Mouse (Mus musculus) heart, adult 18-20 months (tissue): ENCODE results near the gene Dck. TPM values are rescaled to one million over a fixed set of nuclear protein-coding genes. Genes with fewer than 3 reads are reported as not detected.

Experiments used
- DNase-seq, 2 experiments: peaks; one replicate each; pipeline ENCODE4 v3.0.0; 2021 to 2022; ENCODE audit warnings: mixed read lengths in 1 of 2
- total RNA-seq, 2 experiments: library from RNA; stranded (reverse); gene quantifications; 2 replicates each; pipeline ENCODE4 v1.2.3; 2021

Dck gene
- total RNA-seq, 2 experiments from 2014 or later: 2.3 to 2.4 TPM

DNA sequence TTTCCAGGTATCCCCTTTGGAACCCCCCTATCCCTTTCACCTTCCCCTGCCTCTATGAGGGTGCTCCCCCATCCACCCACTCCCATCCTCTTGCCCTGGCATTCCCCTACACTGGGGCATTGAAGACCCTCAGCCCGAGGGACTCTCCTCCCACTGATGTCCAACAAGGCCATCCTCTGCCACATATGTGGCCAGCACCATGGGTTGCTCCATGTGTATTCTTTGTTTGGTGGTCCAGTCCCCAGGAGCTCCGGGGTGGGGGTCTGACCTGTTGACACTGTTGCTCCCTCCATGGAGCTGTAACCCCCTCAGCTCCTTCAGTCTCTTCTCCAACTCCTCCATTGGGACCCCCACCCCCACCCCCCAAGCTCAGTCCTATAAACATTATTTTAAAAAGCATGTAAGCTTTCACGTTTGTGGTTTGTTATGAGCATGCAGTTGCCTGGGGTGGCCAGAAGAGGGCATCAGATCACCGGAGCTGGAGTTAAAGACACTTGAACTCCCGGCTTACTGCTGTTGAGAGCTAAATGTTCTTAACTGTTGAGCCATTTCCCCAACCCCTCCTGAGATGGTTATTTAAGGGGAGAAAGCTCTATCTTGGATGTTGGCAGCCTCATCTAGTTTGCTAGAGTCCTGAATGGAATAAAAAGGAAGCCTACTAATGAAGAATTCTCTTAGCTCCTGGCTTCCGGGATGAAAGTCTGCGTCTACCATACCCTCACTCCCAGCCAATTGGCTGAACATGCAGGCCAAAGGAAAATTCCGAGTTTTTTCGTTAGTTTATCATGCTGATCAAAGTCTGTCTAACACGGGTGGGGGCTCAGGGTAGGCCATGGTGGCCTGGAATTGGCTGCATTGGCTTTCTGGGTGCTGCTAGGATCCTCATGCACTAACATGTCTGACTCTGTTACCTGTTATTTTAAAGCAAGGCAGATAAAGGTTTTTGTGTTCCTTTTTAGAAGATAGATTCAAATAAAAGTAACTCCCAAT is 26.8 kb downstream of the Dck start:
- peak; percentile 12 to 50 for DNase-seq

DNA sequence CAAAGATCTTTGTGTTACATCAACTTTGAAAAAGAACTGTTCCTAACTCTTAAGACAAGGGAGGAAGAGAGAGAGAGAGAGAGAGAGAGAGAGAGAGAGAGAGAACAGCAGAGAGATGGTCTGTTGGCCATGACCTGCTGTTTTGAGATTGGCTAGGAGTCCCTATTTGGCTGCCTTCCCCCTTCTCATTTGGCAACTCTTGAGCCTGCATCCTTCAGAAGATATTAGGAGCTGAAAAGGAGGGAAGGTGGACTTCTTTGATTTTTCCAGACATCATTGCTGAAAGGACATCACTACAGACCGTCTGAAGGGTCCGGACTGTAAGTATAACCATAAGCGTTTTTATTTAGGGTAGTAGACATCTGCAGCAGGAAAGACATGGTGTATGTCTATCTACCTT is 28.9 kb downstream of the Dck start:
- no peak for DNase-seq

DNA sequence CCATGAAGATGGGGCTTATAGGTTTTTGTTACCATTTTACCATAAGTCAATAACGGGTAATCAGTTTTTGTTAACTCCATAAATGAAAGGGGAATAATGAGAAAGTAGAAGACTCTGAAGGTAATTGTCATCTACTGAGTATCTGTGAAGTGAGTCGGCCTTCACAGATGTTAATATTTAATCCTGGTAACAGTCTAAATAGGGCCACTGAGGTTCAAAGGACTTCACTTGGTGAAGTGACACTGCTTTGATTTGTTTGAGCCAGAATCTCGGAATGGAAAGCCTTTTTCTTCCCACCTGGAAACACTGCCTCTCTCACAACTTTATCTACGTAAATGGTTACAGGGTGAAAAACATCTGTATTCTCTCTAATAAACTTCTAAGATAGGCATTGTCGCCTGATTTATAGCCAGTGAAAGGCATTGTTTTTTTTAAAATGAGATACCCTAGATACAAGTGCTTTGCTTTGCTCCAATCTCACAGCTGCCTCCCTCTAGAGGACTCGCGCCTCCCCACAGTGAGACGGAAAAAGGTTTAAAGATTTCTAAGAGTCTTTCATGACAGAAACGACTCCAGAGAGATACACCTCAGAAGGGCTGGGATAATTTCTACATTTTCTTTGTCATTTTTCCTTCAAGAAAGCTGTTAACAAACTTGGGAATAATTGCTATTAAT is 31.3 kb downstream of the Dck start:
- no peak for DNase-seq

DNA sequence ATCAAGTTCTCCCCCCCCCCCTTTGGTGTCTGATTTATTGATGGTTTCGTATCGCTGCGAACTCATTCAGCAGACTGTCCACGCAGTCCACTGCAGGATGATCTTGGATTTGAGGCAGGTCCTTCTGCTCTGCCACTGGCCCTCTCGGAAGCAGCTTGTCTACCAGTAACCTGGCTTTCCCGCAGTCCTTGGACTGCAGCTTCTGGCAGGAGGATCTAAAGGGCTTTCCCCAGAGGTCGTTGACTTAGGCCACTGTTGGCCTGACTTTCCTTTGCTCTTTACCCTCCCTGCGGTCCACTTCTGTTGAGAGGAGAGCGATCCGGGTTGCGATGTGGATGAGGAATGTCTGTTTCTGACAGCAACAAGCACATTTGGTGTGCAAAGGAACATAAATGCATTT is 31.8 kb downstream of the Dck start:
- DNase-seq: no peak

DNA sequence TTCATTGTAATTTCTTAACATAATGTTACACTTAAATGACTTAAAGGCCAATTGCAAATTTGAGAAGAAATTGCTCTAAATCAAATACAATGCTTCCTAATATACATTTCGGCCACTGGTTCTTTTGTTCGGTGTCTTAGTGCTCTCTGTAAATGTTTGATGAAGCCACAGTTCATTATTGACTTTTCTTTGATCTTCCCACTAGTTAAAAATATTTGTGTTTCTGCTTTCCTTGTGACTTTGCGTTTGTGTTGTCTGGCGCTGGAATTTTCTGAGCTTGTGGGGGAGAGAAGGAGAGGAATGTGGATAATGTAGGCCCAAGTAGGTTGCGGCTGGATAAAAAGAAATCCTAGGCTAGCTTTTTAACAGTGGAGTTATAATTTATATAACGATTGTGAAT is 32.3 kb downstream of the Dck start:
- no peak for DNase-seq

DNA sequence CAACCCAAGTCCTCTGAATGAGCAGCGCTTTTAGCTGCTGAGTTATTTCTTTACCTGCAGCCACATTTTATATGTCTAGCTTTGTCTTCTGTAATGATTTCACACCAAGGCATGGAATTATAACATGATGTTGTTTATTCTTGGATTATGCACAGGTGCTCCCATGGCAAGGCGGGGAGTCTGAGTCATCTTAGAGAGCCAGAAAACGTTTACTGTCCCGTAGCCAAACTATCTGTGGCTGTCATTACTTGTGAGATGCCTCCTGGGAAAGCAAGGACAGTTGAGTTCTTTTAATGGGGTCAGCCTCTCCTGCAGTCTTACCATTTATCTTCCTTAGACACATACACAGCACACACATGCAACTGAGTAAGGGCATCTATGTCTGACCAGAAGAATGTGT is 40.8 kb downstream of the Dck start:
- no peak for DNase-seq

DNA sequence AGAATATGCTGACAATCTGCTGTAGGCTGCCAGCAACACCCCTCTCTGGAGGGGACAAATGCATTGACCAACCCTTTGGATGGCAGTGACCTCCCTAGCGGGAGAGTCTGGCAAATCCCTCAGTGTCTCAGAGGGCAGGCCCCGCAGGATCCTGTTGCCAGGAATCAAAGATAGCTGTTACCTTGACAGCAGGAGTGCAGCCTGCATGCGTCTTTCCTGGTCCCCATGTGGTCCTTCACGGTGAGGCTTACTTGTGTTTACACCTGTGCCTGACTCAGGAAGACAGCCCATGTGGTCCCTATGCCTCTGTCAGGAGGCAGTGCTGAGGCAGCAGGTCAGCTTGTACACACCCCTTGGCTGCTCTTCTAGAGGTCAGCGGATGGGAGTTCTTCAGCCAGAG is 41.5 kb downstream of the Dck start:
- DNase-seq: no peak

DNA sequence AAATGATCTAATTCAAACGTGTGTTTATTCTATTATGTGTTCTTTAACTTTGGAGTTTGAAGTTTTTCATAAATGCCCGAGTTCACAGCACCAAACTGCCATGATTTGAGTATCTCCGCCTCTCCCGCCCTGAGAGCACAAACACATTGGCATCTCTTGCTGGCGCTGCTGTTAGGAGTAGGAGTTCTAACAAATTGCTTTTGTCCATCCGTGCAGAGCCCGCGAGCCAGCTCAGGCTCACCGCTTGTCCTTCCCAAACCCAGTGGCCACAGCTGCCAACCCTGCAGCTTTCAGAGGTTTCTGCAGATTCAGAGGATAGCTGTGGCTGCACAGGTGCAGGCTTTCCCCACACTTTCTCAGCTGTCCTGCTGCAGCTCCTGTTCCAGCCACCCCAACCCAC is 42.5 kb downstream of the Dck start:
- DNase-seq: no peak

DNA sequence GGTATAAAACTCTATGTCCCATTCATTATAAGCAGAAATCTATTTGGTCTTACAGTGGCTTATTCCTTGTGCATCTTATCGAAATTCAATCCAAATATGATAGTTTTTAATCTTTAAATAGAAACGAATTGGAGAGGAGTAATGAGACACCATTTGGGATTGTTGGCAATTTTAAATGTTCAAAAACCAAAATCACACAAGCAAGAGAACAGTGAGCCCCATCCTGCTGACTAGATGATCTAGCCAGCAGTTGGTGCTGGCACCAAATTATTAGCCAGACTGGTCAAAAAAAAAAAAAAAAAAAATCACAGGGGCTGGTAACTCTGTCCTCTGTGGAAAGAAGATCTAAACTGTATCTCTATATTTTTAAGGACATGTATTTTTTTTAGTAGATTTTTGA is 48.4 kb downstream of the Dck start:
- DNase-seq: no peak

DNA sequence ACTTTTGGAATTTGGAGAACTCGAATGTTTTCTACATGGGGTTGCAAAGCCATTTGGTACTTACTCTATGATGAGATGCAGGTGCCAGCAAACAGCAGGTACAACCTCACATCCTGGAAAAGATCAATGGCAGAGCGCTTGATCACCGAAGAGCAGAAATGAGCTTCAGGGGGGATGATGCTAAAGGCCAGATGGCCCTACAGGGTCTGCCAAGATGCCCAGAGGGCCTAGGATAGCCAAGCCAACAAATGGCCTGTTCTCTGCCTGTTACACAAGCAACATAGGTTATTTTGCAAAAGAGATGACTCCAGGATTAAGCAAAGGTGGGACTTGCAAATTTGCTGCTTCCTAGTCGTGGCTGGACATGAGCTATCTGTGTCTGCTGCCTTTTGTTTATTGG is 49.8 kb downstream of the Dck start:
- no peak for DNase-seq

DNA sequence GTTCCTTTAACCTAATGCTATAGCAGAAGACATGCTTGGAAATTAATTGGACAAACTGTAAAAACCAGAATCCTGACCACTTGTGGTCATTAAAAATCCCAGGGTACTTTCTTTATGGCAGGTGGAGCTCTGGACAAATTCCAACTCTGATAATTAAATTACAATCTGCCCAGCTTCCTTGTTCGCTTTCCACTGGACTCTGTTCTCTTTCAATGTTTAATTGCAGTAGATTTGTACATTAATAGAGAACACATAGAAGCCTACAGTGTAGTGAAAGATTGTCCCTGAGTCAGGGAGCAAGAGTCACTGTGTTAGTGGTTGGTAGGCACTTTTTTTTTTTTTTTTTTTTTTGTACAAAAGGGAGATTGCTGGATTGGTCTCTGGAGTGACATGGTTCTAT is 56.7 kb downstream of the Dck start:
- DNase-seq: no peak

DNA sequence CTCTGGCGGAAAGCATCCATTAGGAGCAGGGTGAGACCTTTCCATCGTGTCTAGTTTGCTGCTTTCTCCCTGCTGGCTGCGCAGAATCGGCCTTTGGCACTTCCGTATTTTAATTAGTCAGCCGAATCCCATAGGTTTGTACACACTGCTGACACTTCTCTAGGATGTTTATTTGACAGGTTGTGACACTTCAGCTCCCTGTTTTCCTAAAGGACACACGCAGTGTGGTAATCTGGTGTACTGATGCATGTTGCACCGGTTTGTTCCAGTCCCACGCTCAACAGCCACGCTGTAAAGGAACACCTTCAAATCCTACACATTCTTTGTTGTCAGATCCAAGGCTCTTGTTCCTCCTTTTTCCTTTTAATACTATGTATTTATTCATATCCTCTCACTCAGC is 60.0 kb downstream of the Dck start:
- DNase-seq: no peak

DNA sequence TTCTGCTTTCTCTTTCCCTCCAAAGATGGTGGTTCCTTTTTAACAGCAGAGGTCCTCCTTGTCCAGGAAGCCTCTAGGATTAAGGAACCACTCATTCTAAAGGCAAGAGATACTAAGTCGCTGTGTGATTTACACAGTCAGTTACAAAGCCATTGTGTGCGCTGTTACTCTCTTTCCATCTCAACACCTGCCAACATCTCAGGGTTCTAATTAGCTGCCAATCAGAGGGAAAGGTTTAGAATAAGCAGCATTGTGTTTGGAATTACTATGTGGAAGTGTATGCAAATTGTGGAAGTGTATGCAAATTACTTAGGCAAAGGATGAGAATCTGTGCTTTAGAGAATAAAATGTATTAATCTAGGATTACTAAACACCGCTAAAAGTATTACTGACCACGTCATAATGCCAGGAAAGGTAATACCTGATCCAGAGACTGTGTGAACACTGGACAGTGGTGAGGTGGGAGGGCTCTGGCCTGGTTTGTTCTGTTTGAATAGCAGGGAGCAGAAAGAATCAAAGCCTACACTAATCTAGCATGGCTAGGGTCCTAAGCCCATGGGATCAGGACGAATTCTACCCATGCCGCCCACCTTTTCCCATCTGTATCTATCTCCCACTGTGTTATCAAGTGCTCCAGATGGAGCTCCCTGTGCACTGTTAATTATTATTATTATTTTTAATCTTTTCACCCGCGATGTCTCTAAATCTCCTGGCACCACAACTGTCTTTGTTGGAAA is 65.2 kb downstream of the Dck start:
- DNase-seq: no peak

DNA sequence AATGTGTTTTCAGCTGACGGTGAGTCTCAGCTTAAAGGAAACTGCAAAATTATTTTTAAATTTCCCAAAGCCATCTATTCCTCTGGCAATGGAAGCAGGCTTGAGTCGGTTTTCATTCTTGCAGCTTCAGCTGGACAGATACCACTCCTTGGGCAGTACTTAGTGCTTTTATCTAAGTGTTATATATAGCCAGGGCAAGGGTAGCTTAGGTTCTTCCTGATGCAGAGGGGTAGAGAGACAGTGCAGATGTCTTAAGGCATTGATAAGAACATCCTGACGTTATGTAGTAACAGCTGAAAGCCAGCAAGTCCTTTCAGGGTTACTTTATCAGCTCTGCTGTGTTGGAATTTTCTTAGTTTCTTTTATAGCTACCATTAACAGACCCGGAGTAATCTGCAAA is 66.1 kb downstream of the Dck start:
- no peak for DNase-seq

DNA sequence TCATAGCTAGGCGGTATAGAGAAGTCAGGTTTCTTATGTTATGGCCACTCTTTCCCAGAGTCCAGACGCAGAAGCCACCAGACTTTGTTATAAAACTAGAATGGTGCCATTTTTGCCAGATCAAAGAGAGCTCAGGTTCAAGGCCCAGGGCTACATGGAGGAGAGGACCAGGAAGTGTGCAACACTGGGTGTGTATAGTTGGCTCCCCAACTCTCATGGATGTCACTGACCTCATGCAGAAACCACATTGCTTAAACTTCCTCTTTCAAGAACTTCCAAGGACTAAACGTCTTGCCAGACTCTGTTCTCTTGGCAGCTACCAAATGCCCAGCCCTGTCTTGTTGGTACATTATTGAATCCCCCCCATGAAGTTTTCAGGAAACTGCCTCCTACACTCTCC is 67.1 kb downstream of the Dck start:
- DNase-seq: no peak

Other genes with a start within 250 kb of the Dck start
- 10 to 100 TPM in 1 of 2 experiments, 1 to 10 TPM in 1; 2.1 to 13.5 TPM for gene Jchain, start 237.1 kb upstream of the Dck start, total RNA-seq
- 10 to 100 TPM; 20.1 to 21.6 TPM for gene Utp3, start 210.5 kb upstream of the Dck start, total RNA-seq
- 10 to 100 TPM; 13.8 to 15.0 TPM for gene Rufy3, start 200.0 kb upstream of the Dck start, total RNA-seq
- gene Grsf1, start 88.8 kb upstream of the Dck start, total RNA-seq: 100 to 1,000 TPM; 208 to 215 TPM
- gene Mob1b, start 44.1 kb upstream of the Dck start, total RNA-seq: 10 to 100 TPM; 19.1 to 20.5 TPM
- gene Slc4a4, start 121.8 kb downstream of the Dck start, total RNA-seq: 10 to 100 TPM; 24.6 to 33.0 TPM